Mouse (Mus musculus) small intestine, adult 2 months (tissue): ENCODE data around the gene Gm7534. TPM values are rescaled to one million over a fixed set of nuclear protein-coding genes. Genes with fewer than 3 reads are reported as not detected.

ENCODE experiments used
- H3K27ac ChIP-seq: fragments of 200-500 bp; 2 replicates; pipeline ENCODE4 v1.5.1; 2012; ENCODE audit warnings: low read depth, low read length, control low read depth, inconsistent platforms; ENCODE audit not compliant: insufficient read depth
- H3K27me3 ChIP-seq: fragments of 200-500 bp; 2 replicates; pipeline ENCODE4 v1.6.1; 2012; ENCODE audit warnings: mild to moderate bottlenecking, moderate library complexity, low read length, inconsistent platforms; ENCODE audit not compliant: control insufficient read depth, insufficient read depth
- H3K36me3 ChIP-seq: fragments of 200-500 bp; 2 replicates; pipeline ENCODE4 v1.6.1; 2012; ENCODE audit warnings: mild to moderate bottlenecking, low read length, control low read depth, inconsistent platforms; ENCODE audit not compliant: control insufficient read depth, insufficient read depth
- H3K4me1 ChIP-seq: fragments of 200-500 bp; 2 replicates; pipeline ENCODE4 v1.6.1; 2012; ENCODE audit warnings: low read length, inconsistent platforms, mixed read lengths; ENCODE audit not compliant: control insufficient read depth, insufficient read depth, insufficient read length
- H3K4me3 ChIP-seq: fragments of 200-500 bp; 2 replicates; pipeline ENCODE4 v1.5.1; 2012; ENCODE audit warnings: low read depth, mild to moderate bottlenecking, control low read depth, inconsistent platforms, low read length, moderate library complexity
- CTCF ChIP-seq: fragments of 200-500 bp; IDR thresholded peaks from 2 replicates; pipeline ENCODE4 v1.5.1; 2012; ENCODE audit warnings: low read depth, mild to moderate bottlenecking, control low read depth, inconsistent platforms, low read length, moderate library complexity, mixed read lengths; ENCODE audit not compliant: insufficient replicate concordance, insufficient read length; ENCODE audit errors: extremely low read depth
- POLR2A ChIP-seq: fragments of 200-500 bp; IDR thresholded peaks from 2 replicates; pipeline ENCODE4 v1.6.1; 2012; ENCODE audit warnings: low read depth, mild to moderate bottlenecking, control low read depth, inconsistent platforms, low read length, moderate library complexity
- WGBS: fragments of 180-500 bp; shearing (Covaris S2); methylation state at CpG from one replicate; pipeline ENCODE4 v1.1.7; 2018; 5-methylcytosine and 5-hydroxymethylcytosine counted together
- polyA plus RNA-seq: library from polyadenylated mRNA; depleted of rRNA; stranded (reverse); fragments of >200 nt; gene quantifications from 2 replicates; pipeline ENCODE4 v1.2.3, GENCODE M21; 2012

Gene Gm7534
- polyA plus RNA-seq, 1 experiment, result not detected

GRCm38 (mm10) chr4:134246719-134247258, 44.0 kb upstream of the Gm7534 start, which contains the start of gene Gm30191:
Gene Gm30191 (plus strand): TSS chr4:134246935.
- 51% methylated on average over 7 of the region's 7 CpGs for WGBS
- H3K27ac ChIP-seq, result no peak within 1 kb of the TSS
- H3K4me3 ChIP-seq, result no peak within 1 kb of the TSS
- H3K4me1 ChIP-seq, result peaks cover 18% of the 10 kb centered on the region
- peaks cover 28% of the 10 kb centered on the region for H3K27me3 ChIP-seq
- H3K36me3 ChIP-seq, result no peaks in the 10 kb centered on the region
- TF ChIP-seq CTCF (no peak), POLR2A (no peak)

GRCm38 (mm10) chr4:134246256-134246655, 43.5 kb upstream of the Gm7534 start:
- Histone ChIP-seq H3K36me3 (no peaks in the 10 kb centered on the region), H3K4me3 (no peak overlapping the region), H3K27ac (no peak overlapping the region), H3K27me3 (peaks cover 22% of the 10 kb centered on the region), H3K4me1 (peaks cover 12% of the 10 kb centered on the region)
- WGBS, result 59% methylated on average over 4 of the region's 4 CpGs
- TF ChIP-seq POLR2A (no peak), CTCF (no peak)

- under 1% methylated on average over 60 of the region's 60 CpGs for WGBS
- TF ChIP-seq POLR2A, result 0 out of 2 replicates have a peak, but pooled peaks have one; percentile 6
- peak; percentile 84 for TF ChIP-seq CTCF
- H3K4me3 ChIP-seq, result peak within 1 kb of the TSS; percentile 81
- H3K36me3 ChIP-seq, result no peaks in the 10 kb centered on the region
- H3K27me3 ChIP-seq, result peaks cover 13% of the 10 kb centered on the region
- no peak within 1 kb of the TSS for H3K27ac ChIP-seq
- peaks cover 10% of the 10 kb centered on the region for H3K4me1 ChIP-seq
Observed at GRCm38 (mm10) chr4:134245148-134245843, 42.5 kb upstream of the Gm7534 start, which contains the start of gene Zfp593. Gene Zfp593 (minus strand): TSS chr4:134245592.

GRCm38 (mm10) chr4:134243516-134244250, 40.9 kb upstream of the Gm7534 start, which contains the start of gene E130218I03Rik:
Gene E130218I03Rik (plus strand): TSS chr4:134243662.
- no peaks in the 10 kb centered on the region for H3K36me3 ChIP-seq
- peak within 1 kb of the TSS; percentile 81; the same call in 1 of the 2 replicates for H3K4me3 ChIP-seq
- TF ChIP-seq POLR2A, result no peak
- no peak for TF ChIP-seq CTCF
- H3K4me1 ChIP-seq, result peaks cover 8% of the 10 kb centered on the region
- no peak within 1 kb of the TSS for H3K27ac ChIP-seq
- WGBS, result 95% methylated on average over 17 of the region's 17 CpGs
- H3K27me3 ChIP-seq, result peaks cover 6% of the 10 kb centered on the region

- peak overlapping the region; percentile 86; the same call in 1 of the 2 replicates for H3K4me3 ChIP-seq
- H3K4me1 ChIP-seq, result peaks cover 9% of the 10 kb centered on the region; the same call in 1 of the 2 replicates
- WGBS, result 8% methylated on average over 10 of the region's 10 CpGs
- peak overlapping the region; percentile 43 for H3K27ac ChIP-seq
- H3K27me3 ChIP-seq, result no peaks in the 10 kb centered on the region
- H3K36me3 ChIP-seq, result peaks cover 16% of the 10 kb centered on the region
- TF ChIP-seq POLR2A (no peak), CTCF (no peak)
Observed at GRCm38 (mm10) chr4:134238686-134239085, 35.9 kb upstream of the Gm7534 start.

GRCm38 (mm10) chr4:134238279-134238651, 35.5 kb upstream of the Gm7534 start, which contains the start of gene Cnksr1:
Gene Cnksr1 (minus strand): TSS chr4:134238399.
- peak within 1 kb of the TSS; percentile 94 for H3K27ac ChIP-seq
- H3K36me3 ChIP-seq, result peaks cover 17% of the 10 kb centered on the region
- TF ChIP-seq POLR2A (peak; percentile 67; the same call in 1 of the 2 replicates), CTCF (no peak)
- 1% methylated on average over 18 of the region's 18 CpGs for WGBS
- no peaks in the 10 kb centered on the region for H3K27me3 ChIP-seq
- peaks cover 9% of the 10 kb centered on the region; the same call in 1 of the 2 replicates for H3K4me1 ChIP-seq
- H3K4me3 ChIP-seq, result peak within 1 kb of the TSS; percentile 86

- WGBS, result 19% methylated on average over 19 of the region's 19 CpGs
- H3K4me3 ChIP-seq, result peak overlapping the region; percentile 86
- peaks cover 22% of the 10 kb centered on the region for H3K36me3 ChIP-seq
- TF ChIP-seq CTCF, result no peak; the same call in 1 of the 2 replicates
- TF ChIP-seq POLR2A, result no peak
- H3K27me3 ChIP-seq, result no peaks in the 10 kb centered on the region
- peaks cover 9% of the 10 kb centered on the region; the same call in 1 of the 2 replicates for H3K4me1 ChIP-seq
- H3K27ac ChIP-seq, result peak overlapping the region; percentile 94
Observed at GRCm38 (mm10) chr4:134237582-134238278, 34.9 kb upstream of the Gm7534 start.
